Mouse (Mus musculus) liver, embryonic 13.5 days (tissue): ENCODE measurements around the gene L3mbtl1. TPM values are rescaled to one million over a fixed set of nuclear protein-coding genes. Genes with fewer than 3 reads are reported as not detected.

Source experiments
- ATAC-seq: fragments of 200-750 bp; cut with Nextera tagmentation; 2 replicates; pipeline ENCODE4 v1.8.0; 2017; ENCODE audit warnings: low read depth, mild to moderate bottlenecking, moderate number of reproducible peaks, moderate library complexity
- DNase-seq: peaks from one replicate; pipeline ENCODE4 v3.0.0; 2022
- H3K27ac ChIP-seq: fragments of 300-500 bp; sonication (generic); 2 replicates; pipeline ENCODE4 v1.5.1; 2015; ENCODE audit warnings: moderate library complexity, mild to moderate bottlenecking, inconsistent platforms
- H3K27me3 ChIP-seq: fragments of 300-500 bp; sonication (generic); 2 replicates; pipeline ENCODE4 v1.6.1; 2015; ENCODE audit warnings: mild to moderate bottlenecking, inconsistent platforms
- H3K36me3 ChIP-seq: fragments of 300-500 bp; sonication (generic); 2 replicates; pipeline ENCODE4 v1.6.1; 2015; ENCODE audit warnings: mild to moderate bottlenecking, inconsistent platforms
- H3K4me1 ChIP-seq: fragments of 300-500 bp; sonication (generic); replicated peaks from 2 replicates; pipeline ENCODE4 v1.6.1; 2015; ENCODE audit warnings: inconsistent platforms
- H3K4me2 ChIP-seq: fragments of 300-500 bp; sonication (generic); 2 replicates; pipeline ENCODE4 v1.6.1; 2015; ENCODE audit warnings: inconsistent platforms, mild to moderate bottlenecking, moderate library complexity
- H3K4me3 ChIP-seq: fragments of 300-500 bp; sonication (generic); replicated peaks from 2 replicates; pipeline ENCODE4 v1.5.1; 2015; ENCODE audit warnings: mild to moderate bottlenecking, inconsistent platforms
- H3K9ac ChIP-seq: fragments of 300-500 bp; sonication (generic); 2 replicates; pipeline ENCODE4 v1.6.1; 2015; ENCODE audit warnings: mild to moderate bottlenecking, inconsistent platforms
- H3K9me3 ChIP-seq: fragments of 300-500 bp; sonication (generic); replicated peaks from 2 replicates; pipeline ENCODE4 v1.6.1; 2016; ENCODE audit warnings: inconsistent platforms
- WGBS: fragments of 180-500 bp; shearing (Covaris S2); methylation state at CpG from one replicate; pipeline ENCODE4 v1.1.7; 2015; ENCODE audit not compliant: insufficient replicate concordance; 5-methylcytosine and 5-hydroxymethylcytosine counted together
- polyA plus RNA-seq: library from polyadenylated mRNA; unstranded; fragments of >200 nt; fragmentation: Nextera tagmentation; extraction: Ambion mirVana; gene quantifications from 2 replicates; pipeline ENCODE4 v1.2.1, GENCODE M21; 2015

Gene L3mbtl1
- polyA plus RNA-seq, 1 experiment from 2014 or later: 0.03 TPM

GRCm38 (mm10) chr2:162973206-162973605, 29.9 kb downstream of the L3mbtl1 start:
- H3K4me1 ChIP-seq: peaks cover 11% of the 10 kb centered on the region; the same call in 1 of the 2 replicates
- no peaks in the 10 kb centered on the region for H3K36me3 ChIP-seq
- no peaks in the 10 kb centered on the region for H3K27me3 ChIP-seq
- whole genome bisulfite sequencing: 71% methylated on average over 5 of the region's 5 CpGs
- H3K4me3 ChIP-seq: no peak overlapping the region
- H3K9me3 ChIP-seq: no peaks in the 10 kb centered on the region
- no peak for ATAC-seq
- no peak overlapping the region for H3K9ac ChIP-seq
- H3K27ac ChIP-seq: no peak overlapping the region
- no peak overlapping the region for H3K4me2 ChIP-seq
- no peak for DNase-seq

- ATAC-seq: no peak
- 46% methylated on average over 11 of the region's 11 CpGs for WGBS
- Histone ChIP-seq H3K9me3 (no peaks in the 10 kb centered on the region), H3K27ac (no peak overlapping the region), H3K9ac (no peak overlapping the region), H3K36me3 (no peaks in the 10 kb centered on the region), H3K27me3 (no peaks in the 10 kb centered on the region), H3K4me2 (no peak overlapping the region), H3K4me3 (no peak overlapping the region), H3K4me1 (peaks cover 11% of the 10 kb centered on the region; the same call in 1 of the 2 replicates)
- no peak for DNase-seq
These were observed 30.4 kb downstream of the L3mbtl1 start for GRCm38 (mm10) chr2:162973637-162974036.

GRCm38 (mm10) chr2:162975157-162975775, 32.0 kb downstream of the L3mbtl1 start:
- Histone ChIP-seq H3K4me3 (no peak overlapping the region), H3K36me3 (no peaks in the 10 kb centered on the region), H3K4me2 (no peak overlapping the region), H3K9me3 (no peaks in the 10 kb centered on the region), H3K27me3 (no peaks in the 10 kb centered on the region), H3K9ac (no peak overlapping the region), H3K4me1 (peaks cover 11% of the 10 kb centered on the region; the same call in 1 of the 2 replicates), H3K27ac (no peak overlapping the region)
- ATAC-seq (no peak), DNase-seq (no peak)
- 69% methylated on average over 11 of the region's 11 CpGs for WGBS

GRCm38 (mm10) chr2:162976001-162976400, 32.7 kb downstream of the L3mbtl1 start:
- no peak overlapping the region for H3K27ac ChIP-seq
- WGBS: 72% methylated on average over 4 of the region's 4 CpGs

GRCm38 (mm10) chr2:162984381-162984780, 41.1 kb downstream of the L3mbtl1 start:
- no peak overlapping the region for H3K27ac ChIP-seq
- WGBS: 71% methylated on average over 6 of the region's 6 CpGs
- H3K36me3 ChIP-seq: no peaks in the 10 kb centered on the region

More at GRCm38 (mm10) chr2:162976001-162976400, 32.7 kb downstream of the L3mbtl1 start:
- Histone ChIP-seq H3K36me3 (no peaks in the 10 kb centered on the region), H3K4me3 (no peak overlapping the region), H3K27me3 (no peaks in the 10 kb centered on the region), H3K9ac (no peak overlapping the region), H3K4me1 (peaks cover 11% of the 10 kb centered on the region; the same call in 1 of the 2 replicates), H3K9me3 (no peaks in the 10 kb centered on the region), H3K4me2 (no peak overlapping the region)
- ATAC-seq (no peak), DNase-seq (no peak)

GRCm38 (mm10) chr2:162985923-162986322, 42.7 kb downstream of the L3mbtl1 start:
- no peak overlapping the region for H3K4me3 ChIP-seq
- peaks cover 7% of the 10 kb centered on the region; the same call in 1 of the 2 replicates for H3K4me1 ChIP-seq
- ATAC-seq (peak; percentile 68), DNase-seq (no peak)
- H3K27me3 ChIP-seq: no peaks in the 10 kb centered on the region
- no peak overlapping the region for H3K9ac ChIP-seq
- H3K27ac ChIP-seq: no peak overlapping the region
- no peaks in the 10 kb centered on the region for H3K9me3 ChIP-seq
- 51% methylated on average over 3 of the region's 3 CpGs for WGBS
- H3K4me2 ChIP-seq: no peak overlapping the region
- no peaks in the 10 kb centered on the region for H3K36me3 ChIP-seq

More at GRCm38 (mm10) chr2:162984381-162984780, 41.1 kb downstream of the L3mbtl1 start:
- Histone ChIP-seq H3K4me2 (no peak overlapping the region), H3K27me3 (no peaks in the 10 kb centered on the region), H3K4me1 (peaks cover 7% of the 10 kb centered on the region; the same call in 1 of the 2 replicates), H3K9me3 (no peaks in the 10 kb centered on the region), H3K9ac (no peak overlapping the region), H3K4me3 (no peak overlapping the region)
- DNase-seq (no peak), ATAC-seq (no peak)

- H3K4me1 ChIP-seq: peaks cover 10% of the 10 kb centered on the region; the same call in 1 of the 2 replicates
- H3K27me3 ChIP-seq: no peaks in the 10 kb centered on the region
- H3K4me2 ChIP-seq: no peak overlapping the region
- H3K36me3 ChIP-seq: no peaks in the 10 kb centered on the region
- H3K9me3 ChIP-seq: no peaks in the 10 kb centered on the region
- no peak overlapping the region for H3K9ac ChIP-seq
- H3K4me3 ChIP-seq: no peak overlapping the region
- peak overlapping the region; percentile 47; the same call in 1 of the 2 replicates for H3K27ac ChIP-seq
- 59% methylated on average over 3 of the region's 3 CpGs for WGBS
- DNase-seq: no peak
- 0 out of 2 replicates have a peak, but pooled peaks have one; percentile 6 for ATAC-seq
These were observed 43.5 kb downstream of the L3mbtl1 start for GRCm38 (mm10) chr2:162986764-162987163.

- Histone ChIP-seq H3K36me3 (no peaks in the 10 kb centered on the region), H3K9me3 (no peaks in the 10 kb centered on the region), H3K27me3 (no peaks in the 10 kb centered on the region), H3K4me2 (peak within 1 kb of the TSS; percentile 8; the same call in 1 of the 2 replicates), H3K9ac (no peak within 1 kb of the TSS), H3K4me1 (peaks cover 13% of the 10 kb centered on the region; the same call in 1 of the 2 replicates), H3K27ac (peak within 1 kb of the TSS; percentile 47), H3K4me3 (no peak within 1 kb of the TSS)
- DNase-seq (no peak), ATAC-seq (peak; percentile 73)
- 39% methylated on average over 8 of the region's 8 CpGs for WGBS
These were observed 43.9 kb downstream of the L3mbtl1 start, which contains the start of gene Sgk2 for GRCm38 (mm10) chr2:162987218-162987617. Sgk2 (plus strand) TSS chr2:162987330.

- Histone ChIP-seq H3K27me3 (no peaks in the 10 kb centered on the region), H3K4me1 (peaks cover 18% of the 10 kb centered on the region; the same call in 1 of the 2 replicates), H3K4me2 (peak overlapping the region; percentile 8; the same call in 1 of the 2 replicates), H3K36me3 (no peaks in the 10 kb centered on the region), H3K9me3 (no peaks in the 10 kb centered on the region), H3K4me3 (no peak overlapping the region), H3K27ac (no peak overlapping the region), H3K9ac (no peak overlapping the region)
- 45% methylated on average over 4 of the region's 4 CpGs for WGBS
- no peak for DNase-seq
- no peak for ATAC-seq
These were observed 45.0 kb downstream of the L3mbtl1 start for GRCm38 (mm10) chr2:162988235-162988634.

GRCm38 (mm10) chr2:162991394-162992083, 48.3 kb downstream of the L3mbtl1 start:
- Histone ChIP-seq H3K36me3 (no peaks in the 10 kb centered on the region), H3K4me3 (no peak overlapping the region), H3K4me1 (peaks cover 19% of the 10 kb centered on the region; the same call in 1 of the 2 replicates), H3K9ac (no peak overlapping the region), H3K27ac (no peak overlapping the region), H3K9me3 (no peaks in the 10 kb centered on the region), H3K4me2 (no peak overlapping the region), H3K27me3 (no peaks in the 10 kb centered on the region)
- 37% methylated on average over 6 of the region's 6 CpGs for WGBS
- 0 out of 2 replicates have a peak, but pooled peaks have one; percentile 30 for ATAC-seq
- DNase-seq: no peak

- H3K27me3 ChIP-seq: no peaks in the 10 kb centered on the region
- peaks cover 19% of the 10 kb centered on the region; the same call in 1 of the 2 replicates for H3K4me1 ChIP-seq
- ATAC-seq (0 out of 2 replicates have a peak, but pooled peaks have one; percentile 14), DNase-seq (no peak)
- H3K4me2 ChIP-seq: no peak overlapping the region
- no peaks in the 10 kb centered on the region for H3K36me3 ChIP-seq
- no peak overlapping the region for H3K4me3 ChIP-seq
- no peaks in the 10 kb centered on the region for H3K9me3 ChIP-seq
- H3K9ac ChIP-seq: no peak overlapping the region
- H3K27ac ChIP-seq: no peak overlapping the region
These were observed 48.8 kb downstream of the L3mbtl1 start for GRCm38 (mm10) chr2:162992084-162992437.
